Mouse (Mus musculus) CD4-positive helper T cell, adult 2 months (primary cell): ENCODE results near the gene Nop58.
"Not testable (repeated sequence)": the region's sequence is repeated elsewhere in the genome, so short reads cannot be mapped to it uniquely, and the experiment has no call there.

Experiments
- DNase-seq: peaks from one replicate; pipeline ENCODE4 v3.0.0-alpha.2; 2012; ENCODE audit warnings: low read depth, missing footprints, low spot score

Gene Nop58

GRCm38 (mm10) chr1:59719900-59720299, 35.1 kb downstream of the Nop58 start:
- DNase-seq, result peak; percentile 48

DNA sequence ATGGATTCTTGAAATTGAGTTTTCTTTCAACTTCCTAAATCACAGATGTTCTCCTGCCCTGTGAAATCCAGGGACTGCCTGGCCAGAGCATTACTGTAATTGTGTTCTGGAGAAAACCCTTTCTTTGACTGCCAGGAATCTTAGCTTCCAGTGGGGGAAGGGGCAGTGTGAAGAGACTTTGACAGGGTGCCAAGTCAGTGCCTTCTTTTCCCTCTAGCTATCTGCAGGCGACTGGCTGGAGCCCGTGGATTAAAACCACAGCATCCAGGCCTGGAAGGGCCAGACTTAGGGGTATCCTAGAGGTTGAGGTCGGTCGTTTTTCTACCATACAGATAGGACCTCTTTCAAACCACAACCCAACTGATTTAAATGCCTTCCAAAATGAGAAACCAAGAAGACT, 40.9 kb downstream of the Nop58 start:
- no peak for DNase-seq

- no peak for DNase-seq
Observed at GRCm38 (mm10) chr1:59730106-59730505, 45.3 kb downstream of the Nop58 start.

- no peak for DNase-seq
Observed at GRCm38 (mm10) chr1:59730737-59731136, 46.0 kb downstream of the Nop58 start.

GRCm38 (mm10) chr1:59734076-59734475, 49.3 kb downstream of the Nop58 start:
- no peak for DNase-seq

DNA sequence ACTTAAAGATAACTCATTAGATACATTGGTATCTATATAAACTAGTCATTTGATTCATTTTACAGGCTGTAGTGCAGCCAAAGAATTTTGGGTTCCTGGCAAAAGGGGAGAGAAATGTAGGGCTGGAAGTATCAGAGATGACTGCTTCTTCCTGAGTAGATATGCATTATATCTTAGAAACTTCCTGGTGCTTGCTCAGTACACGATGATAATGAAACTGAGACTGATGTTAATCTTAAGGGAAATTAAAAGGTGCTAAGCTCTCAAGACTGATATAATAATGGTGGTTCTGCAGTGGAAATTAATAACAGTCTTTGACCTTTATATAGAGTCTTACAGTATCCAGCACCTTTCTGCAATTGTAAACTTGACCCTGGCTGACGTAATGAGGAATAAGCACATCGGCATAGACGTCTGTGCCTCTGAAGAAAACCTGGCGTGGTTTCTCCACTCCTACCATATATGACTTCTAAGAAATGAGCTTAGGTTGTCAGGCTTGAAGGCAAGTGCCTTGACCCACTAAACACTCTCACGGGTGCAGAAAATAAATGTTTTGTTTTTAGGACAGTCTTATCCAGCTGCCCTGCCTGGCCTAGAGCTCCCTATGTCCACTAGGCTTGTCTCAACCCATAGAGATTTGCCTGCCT, 54.1 kb downstream of the Nop58 start:
- no peak for DNase-seq

DNA sequence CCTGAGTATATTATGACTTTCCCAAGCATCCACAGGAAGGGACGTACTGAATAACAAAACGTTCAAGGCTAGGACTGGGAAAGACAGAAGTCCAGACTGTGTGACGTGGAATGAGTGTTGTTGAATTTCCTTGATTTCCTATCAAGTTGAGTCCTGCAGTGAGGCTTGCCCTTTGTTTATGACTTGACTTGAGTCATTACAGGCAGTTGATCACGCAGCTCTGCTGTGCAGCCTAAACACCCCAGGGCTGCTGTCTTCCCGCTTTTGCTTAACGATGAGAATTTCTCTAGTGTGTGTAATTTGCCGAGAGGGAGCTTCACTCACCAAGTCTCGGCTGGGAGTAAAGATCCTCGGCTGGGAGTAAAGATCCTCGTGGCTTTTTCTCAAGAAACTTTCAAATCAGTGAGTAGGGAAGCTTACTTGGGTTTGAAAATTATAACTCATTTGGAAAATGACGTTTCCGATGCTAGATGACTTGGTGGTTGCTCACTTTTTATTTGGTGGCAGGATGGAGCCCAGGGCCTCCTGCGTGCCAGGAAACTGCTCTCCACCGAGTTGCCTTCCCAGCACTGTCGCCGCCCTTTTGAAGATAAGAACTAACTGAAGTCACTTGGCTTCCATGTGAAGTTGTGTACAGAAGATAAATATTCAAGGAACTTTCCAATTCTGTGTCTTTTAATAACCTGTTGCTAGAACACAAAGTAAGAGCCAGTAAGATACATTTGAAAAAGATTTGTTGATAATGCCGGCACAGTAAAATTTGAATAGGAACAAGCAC, 55.0 kb downstream of the Nop58 start:
- no peak for DNase-seq

GRCm38 (mm10) chr1:59749047-59749446, 64.3 kb downstream of the Nop58 start:
- DNase-seq, result peak; percentile 28

DNA sequence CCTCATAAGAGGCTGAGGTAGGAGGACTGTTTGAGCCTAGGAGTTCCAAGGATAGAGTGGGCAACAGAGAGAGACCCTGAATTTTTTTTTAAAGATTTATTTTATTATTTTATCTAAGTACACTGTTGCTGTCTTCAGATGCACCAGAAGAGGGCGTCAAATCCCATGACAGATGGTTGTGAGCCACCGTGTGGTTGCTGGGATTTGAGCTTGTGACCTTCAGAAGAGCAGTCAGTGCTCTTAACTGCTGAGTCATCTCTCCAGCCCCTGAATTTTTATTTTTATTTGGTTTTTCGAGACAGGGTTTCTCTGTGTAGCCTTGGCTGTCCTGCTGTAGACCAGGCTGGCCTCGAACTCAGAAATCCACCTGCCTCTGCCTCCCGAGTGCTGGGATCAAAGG, 65.0 kb downstream of the Nop58 start:
- not testable (repeated sequence) for DNase-seq

DNA sequence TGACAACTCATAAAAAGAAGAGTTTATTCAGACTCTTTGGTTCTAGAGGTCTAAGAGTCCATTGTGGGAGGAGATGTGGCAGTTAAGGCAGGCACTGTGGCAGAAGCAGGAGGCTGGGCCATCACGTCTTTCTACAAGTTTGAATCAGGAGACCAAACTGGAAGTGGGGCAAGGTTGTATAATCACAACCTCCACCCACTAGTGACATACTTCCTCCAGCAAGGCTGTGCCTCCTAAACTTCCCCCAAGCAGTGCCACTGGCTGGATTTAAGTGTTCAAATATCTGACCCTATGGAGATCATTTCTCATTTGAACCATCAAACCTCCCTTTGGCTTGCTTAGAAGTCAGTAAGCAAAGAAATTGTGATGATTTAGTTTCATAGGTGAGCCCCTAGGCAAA, 70.5 kb downstream of the Nop58 start:
- no peak for DNase-seq

- DNase-seq, result no peak
Observed at GRCm38 (mm10) chr1:59758325-59758724, 73.6 kb downstream of the Nop58 start.

DNA sequence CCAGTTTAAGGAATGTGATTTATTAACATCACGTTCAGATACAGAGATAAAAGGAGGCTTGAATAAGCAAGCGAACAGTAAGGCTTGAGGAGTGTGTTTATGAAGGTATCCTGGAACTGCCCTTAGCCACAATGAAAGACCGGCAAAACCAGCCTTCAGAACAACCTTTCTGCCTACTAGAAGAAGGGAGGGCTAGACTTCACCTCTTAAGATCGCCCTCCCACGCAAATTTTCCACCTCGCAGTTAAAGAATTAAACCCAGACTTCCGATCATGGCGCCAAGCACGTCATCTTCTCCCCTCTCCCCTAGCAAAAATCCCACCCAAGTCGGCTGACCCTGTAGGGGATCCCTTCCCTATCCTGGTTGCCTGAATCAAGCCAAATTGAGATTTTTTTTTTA, 77.4 kb downstream of the Nop58 start:
- peak; percentile 84 for DNase-seq

GRCm38 (mm10) chr1:59762651-59763163, 77.9 kb downstream of the Nop58 start:
- peak; percentile 74 for DNase-seq

DNA sequence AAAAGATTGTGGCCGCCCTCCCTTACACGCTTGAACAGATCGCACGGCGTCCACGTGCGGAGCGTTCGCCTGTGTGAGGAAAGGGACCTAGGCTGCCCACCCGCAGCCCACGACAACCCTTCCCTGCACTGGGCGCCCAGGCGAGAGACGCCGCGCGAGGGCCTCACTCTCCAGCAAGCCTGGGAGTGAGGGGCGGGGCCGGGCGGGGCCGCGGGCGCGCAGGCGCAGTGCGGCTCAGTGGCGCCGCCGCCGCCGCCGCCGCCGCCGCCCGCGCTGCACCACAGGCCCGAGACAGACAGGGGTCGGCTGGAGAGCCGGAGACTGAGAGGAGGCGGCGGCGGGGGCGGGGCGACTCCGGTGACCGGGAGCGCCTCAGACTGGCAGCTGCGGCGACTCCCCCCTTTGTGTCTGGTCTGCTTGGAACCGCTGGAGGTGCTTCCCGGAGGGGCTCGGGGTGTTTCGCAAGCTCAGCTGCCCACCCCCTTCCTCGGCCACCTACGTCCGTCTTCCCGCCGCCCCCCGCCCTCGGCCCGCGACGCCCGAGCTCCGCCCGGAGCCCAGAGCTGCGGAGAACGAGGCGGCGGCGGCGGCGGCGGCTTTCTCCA, 78.5 kb downstream of the Nop58 start, which contains the start of gene Bmpr2:
TSS of gene Bmpr2 (plus strand) at position 237 of the 605 bp plus-strand sequence.
- DNase-seq, result peak; percentile 87

- peak; percentile 60 for DNase-seq
Observed at GRCm38 (mm10) chr1:59763781-59764251, 79.0 kb downstream of the Nop58 start.

GRCm38 (mm10) chr1:59764407-59764971, 79.7 kb downstream of the Nop58 start:
- DNase-seq, result peak; percentile 44

- peak; percentile 6 for DNase-seq
Observed at GRCm38 (mm10) chr1:59765279-59765678, 80.5 kb downstream of the Nop58 start.

DNA sequence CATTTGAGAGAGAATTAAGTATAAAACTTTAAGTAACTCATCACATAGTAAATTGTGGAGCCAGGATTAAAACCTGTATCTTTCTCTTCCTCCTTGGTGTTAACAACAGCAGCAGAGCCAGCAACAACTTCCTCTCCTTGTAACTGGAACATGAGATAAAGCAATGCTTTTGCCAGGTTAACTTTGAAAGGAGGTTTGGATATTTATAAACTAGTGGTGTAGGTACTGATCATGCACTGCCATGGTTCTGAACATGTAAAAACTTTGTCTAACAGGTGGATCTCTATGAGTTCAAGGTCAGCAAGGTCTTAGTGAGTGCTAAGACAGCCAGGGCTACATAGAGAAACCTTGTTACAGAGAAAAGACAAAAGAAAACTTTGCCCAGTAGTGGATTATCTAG, 81.9 kb downstream of the Nop58 start:
- no peak for DNase-seq
